23 mouse cellular contexts compared by ENCODE assay signal in the genomic region with DNA sequence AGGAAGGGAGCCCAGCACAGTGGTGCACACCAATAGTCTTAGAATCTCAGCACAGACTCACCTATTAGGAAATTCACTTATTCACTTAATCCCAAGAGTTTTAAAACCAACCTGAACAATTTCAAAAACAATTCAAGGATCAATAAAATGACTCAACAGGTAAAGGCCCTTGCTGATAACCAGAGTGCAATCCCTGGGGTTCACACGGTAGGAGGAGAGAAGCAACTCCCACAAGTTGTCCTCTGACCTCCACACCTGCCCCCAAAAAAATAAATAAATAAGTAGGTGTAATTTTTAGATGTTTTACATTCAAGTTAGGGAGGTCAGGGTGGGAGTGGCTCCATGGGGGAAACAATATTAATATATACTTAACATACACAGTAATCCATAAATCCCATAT. TPM values are rescaled to one million over a fixed set of nuclear protein-coding genes. Genes with fewer than 3 reads are reported as not detected.
"Had no signal": no experiment of that assay in that cellular context is flagged by ENCODE, and none has a peak within 500 bp of the region (broad histone marks: within the 10 kb centered on the region; RNA-seq: fewer than 3 reads in every experiment).

No protein-coding gene starts in this region.

- H3K27ac ChIP-seq: heart, adult 2 months; heart, embryonic 13.5 days; heart, embryonic 15.5 days; hindbrain, embryonic 13.5 days; hindbrain, embryonic 15.5 days; hindbrain, postnatal 0 days; limb, embryonic 13.5 days; limb, embryonic 15.5 days had no signal

- H3K9me3 ChIP-seq: heart, embryonic 13.5 days; heart, embryonic 15.5 days; hindbrain, embryonic 13.5 days; hindbrain, embryonic 15.5 days; limb, embryonic 13.5 days; limb, embryonic 15.5 days had no signal

- H3K9ac ChIP-seq: forebrain, postnatal 0 days; heart, embryonic 13.5 days; heart, embryonic 15.5 days; hindbrain, embryonic 13.5 days; hindbrain, embryonic 15.5 days; limb, embryonic 13.5 days; limb, embryonic 15.5 days had no signal

- DNase-seq: forebrain, postnatal 0 days; gastrocnemius, postnatal 14 days; gastrocnemius, postnatal 36 days; heart, adult 2 months; heart, postnatal 14 days; heart, postnatal 36 days; kidney, adult 18-20 months; kidney, adult 8-10 months; kidney, postnatal 10 days; kidney, postnatal 25 days; kidney, postnatal 4 days; layer of hippocampus, adult 9-11 months; layer of hippocampus, postnatal 36 days; left cerebral cortex, postnatal 4 days had no signal

- H3K27me3 ChIP-seq: heart, embryonic 13.5 days; heart, embryonic 15.5 days; hindbrain, embryonic 13.5 days; hindbrain, embryonic 15.5 days; limb, embryonic 13.5 days; limb, embryonic 15.5 days had no signal

- H3K36me3 ChIP-seq: heart, embryonic 15.5 days had no signal

- H3K4me2 ChIP-seq: heart, embryonic 11.5 days; heart, embryonic 13.5 days; heart, embryonic 15.5 days; hindbrain, embryonic 13.5 days; hindbrain, embryonic 15.5 days; limb, embryonic 13.5 days; limb, embryonic 15.5 days had no signal

- ATAC-seq: forebrain, postnatal 0 days; hindbrain, postnatal 0 days had no signal

- H3K4me3 ChIP-seq: heart, adult 2 months; heart, embryonic 13.5 days; heart, embryonic 15.5 days; hindbrain, embryonic 13.5 days; hindbrain, embryonic 15.5 days; limb, embryonic 13.5 days; limb, embryonic 15.5 days had no signal

- H3K4me1 ChIP-seq: heart, embryonic 13.5 days; heart, embryonic 15.5 days; hindbrain, embryonic 13.5 days; hindbrain, embryonic 15.5 days; limb, embryonic 13.5 days; limb, embryonic 15.5 days had no signal

RNA-seq across cellular contexts. Expression of gene Ube2d2b, which starts 7.4 kb away (rescaled TPM):
- polyA plus RNA-seq: forebrain, postnatal 0 days; heart, postnatal 0 days; limb, embryonic 15.5 days had no signal
